ENCODE assay signal across 8 mouse cellular contexts in the genomic region with DNA sequence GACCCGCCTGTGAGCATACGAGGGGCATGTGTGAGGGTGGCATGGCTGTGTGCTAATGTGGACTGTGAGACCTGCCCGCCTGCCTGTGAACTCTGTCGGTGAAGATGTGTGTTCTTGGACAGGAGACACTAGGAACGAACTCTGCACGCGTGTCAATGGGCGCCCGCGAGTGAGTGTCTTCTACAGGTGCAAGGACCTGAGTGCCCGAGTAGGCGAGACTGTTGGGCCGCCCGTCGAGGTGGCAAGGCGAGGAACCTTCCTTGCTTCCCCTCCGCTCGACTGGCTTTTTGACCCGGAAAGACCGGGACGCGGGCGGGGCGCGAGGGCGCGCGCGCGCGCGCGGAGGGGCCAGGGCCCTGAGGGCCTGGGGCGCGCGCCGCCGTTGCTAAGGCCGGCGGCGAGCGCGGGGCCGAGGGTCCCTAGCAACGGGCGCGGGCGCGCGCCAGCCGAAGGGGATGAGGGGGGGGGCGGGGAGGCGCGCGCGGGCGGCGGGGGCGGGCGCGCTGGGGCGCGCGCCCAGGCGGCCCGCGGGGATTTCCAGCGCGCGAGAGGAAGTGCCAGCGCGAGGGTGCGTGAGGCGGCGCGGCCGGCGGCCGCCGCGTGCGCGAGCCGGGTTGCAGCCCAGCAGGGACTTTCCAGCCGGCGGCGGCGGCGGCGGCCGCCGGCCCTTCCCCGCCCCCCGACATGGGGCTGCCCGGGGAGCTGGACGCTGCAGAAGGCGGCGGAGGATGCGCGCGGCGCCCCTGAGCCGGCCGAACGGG. TPM values are rescaled to one million over a fixed set of nuclear protein-coding genes. Genes with fewer than 3 reads are reported as not detected.
DNase-seq lines count a peak whose midpoint lies in the region; ATAC-seq and TF ChIP-seq lines count a peak whose summit lies in the region.

A gene (plus strand): TSS at position 540 of the 761 bp plus-strand sequence.

- TF ChIP-seq CTCF in MEL (IDR thresholded peaks at IDR 0.05 in 2 of 3, conservative IDR thresholded peaks at IDR 0.05 in 1 of 3; ENCODE audit: control insufficient read depth in 1 of 3, insufficient read depth in 1 of 3, low read depth in 2 of 3, low read length in 3 of 3, poor library complexity in 1 of 3, severe bottlenecking in 1 of 3): no peak

- TF ChIP-seq POLR2A in MEL (IDR thresholded peaks at IDR 0.05; ENCODE audit: control insufficient read depth in 1 of 2, insufficient read depth in 1 of 2, low read depth in 1 of 2, low read length in 2 of 2, poor library complexity in 1 of 2): peak; percentile 15 to 50; a peak in 1 of 4 replicates

- no peaks in the 10 kb centered on the region for H3K9me3 ChIP-seq in MEL (replicated peaks; ENCODE audit: insufficient read depth, low read length)
- H3K9me3 ChIP-seq in forebrain, embryonic 16.5 days (ENCODE audit: control insufficient read depth, low read length): no peaks in the 10 kb centered on the region
- H3K9me3 ChIP-seq in hindbrain, embryonic 11.5 days (ENCODE audit: control insufficient read depth, low read length): no peaks in the 10 kb centered on the region

- H3K4me2 ChIP-seq in forebrain, embryonic 16.5 days (ENCODE audit: low read length): peak within 1 kb of the TSS; percentile 91
- peak within 1 kb of the TSS; percentile 56 for H3K4me2 ChIP-seq in hindbrain, embryonic 11.5 days (replicated peaks; ENCODE audit: low read depth, low read length)

- peak within 1 kb of the TSS; percentile 92 for H3K9ac ChIP-seq in MEL (ENCODE audit: control insufficient read depth, low read depth, low read length, poor library complexity, severe bottlenecking)
- peak within 1 kb of the TSS; percentile 81 for H3K9ac ChIP-seq in forebrain, embryonic 16.5 days (replicated peaks; ENCODE audit: low read depth, low read length)
- H3K9ac ChIP-seq in hindbrain, embryonic 11.5 days (ENCODE audit: low read depth, low read length): peak within 1 kb of the TSS; percentile 83

- peak within 1 kb of the TSS; percentile 52 for H3K27ac ChIP-seq in MEL (ENCODE audit: control insufficient read depth, low read depth, low read length)
- H3K27ac ChIP-seq in forebrain, embryonic 16.5 days (ENCODE audit: low read length): peak within 1 kb of the TSS; percentile 90
- peak within 1 kb of the TSS; percentile 86 for H3K27ac ChIP-seq in hindbrain, embryonic 11.5 days (ENCODE audit: low read depth, low read length)

- peaks cover 35% of the 10 kb centered on the region for H3K79me2 ChIP-seq in MEL (ENCODE audit: control insufficient read depth, insufficient read depth, low read length, poor library complexity)

- H3K36me3 ChIP-seq in MEL (ENCODE audit: control insufficient read depth in 1 of 2, insufficient read depth in 2 of 2, low read length in 2 of 2): peaks cover 0 to 16% of the 10 kb centered on the region in 2 experiments; a peak in 3 of 4 replicates
- no peaks in the 10 kb centered on the region for H3K36me3 ChIP-seq in forebrain, embryonic 16.5 days (ENCODE audit: control insufficient read depth, insufficient read depth)
- H3K36me3 ChIP-seq in hindbrain, embryonic 11.5 days (ENCODE audit: control insufficient read depth, insufficient read depth, low read length): no peaks in the 10 kb centered on the region

- H3K4me1 ChIP-seq in MEL (ENCODE audit: control insufficient read depth in 1 of 2, insufficient read depth in 2 of 2, low read length in 2 of 2): peaks cover 8 to 22% of the 10 kb centered on the region in 2 experiments; a peak in 3 of 4 replicates
- H3K4me1 ChIP-seq in forebrain, embryonic 16.5 days (replicated peaks; ENCODE audit: control insufficient read depth, insufficient read depth, low read length): peaks cover 57% of the 10 kb centered on the region
- H3K4me1 ChIP-seq in hindbrain, embryonic 11.5 days (replicated peaks; ENCODE audit: control insufficient read depth, insufficient read depth, low read length): peaks cover 17% of the 10 kb centered on the region

- DNase-seq in MEL (ENCODE audit: low read depth, low spot score): peak; percentile 78
- peak; percentile 64 for DNase-seq in c-Kit-positive CD71-positive TER-119-negative erythroid progenitor cells, embryonic 14.5 days (ENCODE audit: low read depth)
- DNase-seq in hindbrain, embryonic 11.5 days (ENCODE audit: low spot score): peak; percentile 88
- peak; percentile 53 to 67 for DNase-seq in layer of hippocampus, postnatal 14 days (ENCODE audit: low spot score in 2 of 2)
- DNase-seq in lung, postnatal 25 days (ENCODE audit: low spot score): peak; percentile 74
- DNase-seq in ovary, postnatal 36 days (ENCODE audit: low spot score): peak; percentile 79
- DNase-seq in thymus, postnatal 14 days: peak; percentile 81

- WGBS in forebrain, embryonic 16.5 days: 7% methylated on average over 57 of the region's 105 CpGs
- WGBS in hindbrain, embryonic 11.5 days: 11% methylated on average over 32 of the region's 105 CpGs

- TF ChIP-seq RAD21 in MEL (IDR thresholded peaks at IDR 0.05; ENCODE audit: low read depth, low read length): no peak

- ATAC-seq in forebrain, embryonic 16.5 days: peak; percentile 10; the same call in 1 of the 2 replicates
- peak; percentile 31 for ATAC-seq in hindbrain, embryonic 11.5 days (ENCODE audit: low FRiP score)

- TF ChIP-seq EP300 in MEL (IDR thresholded peaks at IDR 0.05; ENCODE audit: low read depth in 1 of 2, low read length in 2 of 2): no peak

- H3K4me3 ChIP-seq in MEL (ENCODE audit: control insufficient read depth in 1 of 2, insufficient read depth in 1 of 2, low read depth in 2 of 2, low read length in 2 of 2): peak within 1 kb of the TSS; percentile 97 to 98
- peak within 1 kb of the TSS; percentile 81 for H3K4me3 ChIP-seq in forebrain, embryonic 16.5 days (replicated peaks; ENCODE audit: low read length)
- H3K4me3 ChIP-seq in hindbrain, embryonic 11.5 days (ENCODE audit: low read depth, low read length): peak within 1 kb of the TSS; percentile 78

- H3K27me3 ChIP-seq in MEL (ENCODE audit: control insufficient read depth in 1 of 2, insufficient read depth in 2 of 2, low read length in 2 of 2): no peaks in the 10 kb centered on the region
- no peaks in the 10 kb centered on the region for H3K27me3 ChIP-seq in forebrain, embryonic 16.5 days (replicated peaks; ENCODE audit: control insufficient read depth, insufficient read depth, low read length)
- H3K27me3 ChIP-seq in hindbrain, embryonic 11.5 days (ENCODE audit: control insufficient read depth, insufficient read depth, low read length): no peaks in the 10 kb centered on the region

TF ChIP-seq in MEL, 35 proteins besides CTCF, POLR2A, EP300 and RAD21:
- TF ChIP-seq MYC (IDR thresholded peaks at IDR 0.05; ENCODE audit: low read depth, low read length) (no peak), NELFE (IDR thresholded peaks at IDR 0.05; ENCODE audit: low read depth, low read length) (peak; percentile 57; the same call in 1 of the 2 replicates), NRF1 (IDR thresholded peaks at IDR 0.05; ENCODE audit: insufficient read depth, low read depth, low read length, poor library complexity, severe bottlenecking) (peak; percentile 42; the same call in 1 of the 2 replicates), MAX (IDR thresholded peaks at IDR 0.05; ENCODE audit: low read length) (no peak), BHLHE40 (IDR thresholded peaks at IDR 0.05; ENCODE audit: borderline replicate concordance, low read depth, low read length) (no peak), POLR2AphosphoS5 (IDR thresholded peaks at IDR 0.05; ENCODE audit: borderline replicate concordance, low read depth, low read length) (no peak), UBTF (IDR thresholded peaks at IDR 0.05; ENCODE audit: borderline replicate concordance, insufficient read depth, low read depth, low read length) (no peak), USF1 (IDR thresholded peaks at IDR 0.05; ENCODE audit: low read depth, low read length) (no peak), USF2 (IDR thresholded peaks at IDR 0.05; ENCODE audit: borderline replicate concordance in 1 of 2, insufficient read depth in 1 of 2, low read depth in 1 of 2, low read length in 2 of 2) (no peak), MYB (IDR thresholded peaks at IDR 0.05; ENCODE audit: low read depth, low read length) (no peak), POLR2AphosphoS2 (IDR thresholded peaks at IDR 0.05; ENCODE audit: low read length) (no peak), GABPA (IDR thresholded peaks at IDR 0.05; ENCODE audit: low read depth, low read length) (no peak), TCF12 (IDR thresholded peaks at IDR 0.05; ENCODE audit: low read depth, low read length) (no peak), CHD1 (IDR thresholded peaks at IDR 0.05; ENCODE audit: low read depth, low read length) (no peak), HCFC1 (IDR thresholded peaks at IDR 0.05; ENCODE audit: low read depth, low read length) (no peak), GATA1 (IDR thresholded peaks at IDR 0.05; ENCODE audit: low read depth, low read length) (no peak)

RNA-seq across cellular contexts. Expression of the gene that starts here (rescaled TPM):
- total RNA-seq in MEL (2012; rRNA removed): 21.1 and 21.4 TPM in 2 replicates
- 10 to 100 TPM in 1 of 2 experiments, not detected in 1; 40.7 TPM for polyA plus RNA-seq in MEL (2012; ENCODE audit: insufficient read depth in 1 of 2, insufficient read length in 2 of 2, low read depth in 1 of 2, low replicate concordance in 2 of 2, missing spikeins in 1 of 2)
- polyA plus RNA-seq in forebrain, embryonic 16.5 days (2015; fragmentation: Nextera tagmentation; extraction: Ambion mirVana): 14.0 and 15.8 TPM in 2 replicates
- 11.4 and 16.2 TPM in 2 replicates for polyA plus RNA-seq in hindbrain, embryonic 11.5 days (2014; fragmentation: Nextera tagmentation; extraction: Ambion mirVana)
- total RNA-seq in layer of hippocampus, postnatal 14 days (2021): 100 to 1,000 TPM; 124 to 128 TPM

Comparison
In these comparisons a context has a peak if more than half of its experiments do, and no peak if none do; other contexts are left out.
1. Peak in every context shown above with its lines: DNase-seq, ATAC-seq, H3K4me3 ChIP-seq and H3K27ac ChIP-seq.